Mouse (Mus musculus) limb, embryonic 13.5 days (tissue): ENCODE results near the gene Polr3gl. TPM values are rescaled to one million over a fixed set of nuclear protein-coding genes. Genes with fewer than 3 reads are reported as not detected.

ENCODE experiments used
- ATAC-seq: fragments of 200-750 bp; cut with Nextera tagmentation; 2 replicates; pipeline ENCODE4 v1.8.0; 2017; ENCODE audit warnings: low read depth, moderate number of reproducible peaks, moderate TSS enrichment; ENCODE audit not compliant: low FRiP score
- H3K27ac ChIP-seq: fragments of 300-500 bp; sonication (generic); 2 replicates; pipeline ENCODE4 v1.5.1; 2015; ENCODE audit warnings: inconsistent platforms, mild to moderate bottlenecking, moderate library complexity
- H3K27me3 ChIP-seq: fragments of 300-500 bp; sonication (generic); 2 replicates; pipeline ENCODE4 v1.6.1; 2015; ENCODE audit warnings: mild to moderate bottlenecking, inconsistent platforms
- H3K36me3 ChIP-seq: fragments of 300-500 bp; sonication (generic); 2 replicates; pipeline ENCODE4 v1.6.1; 2015; ENCODE audit warnings: inconsistent platforms, mild to moderate bottlenecking, moderate library complexity
- H3K4me1 ChIP-seq: fragments of 300-500 bp; sonication (generic); 2 replicates; pipeline ENCODE4 v1.6.1; 2015; ENCODE audit warnings: inconsistent platforms
- H3K4me2 ChIP-seq: fragments of 300-500 bp; sonication (generic); replicated peaks from 2 replicates; pipeline ENCODE4 v1.6.1; 2015; ENCODE audit warnings: inconsistent platforms, mild to moderate bottlenecking, moderate library complexity
- H3K4me3 ChIP-seq: fragments of 300-500 bp; sonication (generic); 2 replicates; pipeline ENCODE4 v1.5.1; 2015; ENCODE audit warnings: moderate library complexity, mild to moderate bottlenecking, inconsistent platforms
- H3K9ac ChIP-seq: fragments of 300-500 bp; sonication (generic); 2 replicates; pipeline ENCODE4 v1.6.1; 2015; ENCODE audit warnings: mild to moderate bottlenecking, inconsistent platforms
- H3K9me3 ChIP-seq: fragments of 300-500 bp; sonication (generic); 2 replicates; pipeline ENCODE4 v1.6.1; 2016; ENCODE audit warnings: inconsistent platforms
- WGBS: fragments of 180-500 bp; shearing (Covaris S2); methylation state at CpG from one replicate; pipeline ENCODE4 v1.1.7; 2015; 5-methylcytosine and 5-hydroxymethylcytosine counted together
- polyA plus RNA-seq: library from polyadenylated mRNA; unstranded; fragments of >200 nt; fragmentation: Nextera tagmentation; extraction: Ambion mirVana; gene quantifications from 2 replicates; pipeline ENCODE4 v1.2.1, GENCODE M21; 2015

Polr3gl gene
- polyA plus RNA-seq, 1 experiment from 2014 or later, result 48.8 TPM

- Histone ChIP-seq H3K4me3 (no peak overlapping the region), H3K4me2 (no peak overlapping the region), H3K27me3 (0 out of 2 replicates have a peak, but pooled peaks cover 4% of the 10 kb centered on the region), H3K36me3 (no peaks in the 10 kb centered on the region), H3K9me3 (no peaks in the 10 kb centered on the region), H3K27ac (no peak overlapping the region), H3K4me1 (peaks cover 6% of the 10 kb centered on the region), H3K9ac (no peak overlapping the region)
- 84% methylated on average over 7 of the region's 7 CpGs for WGBS
- no peak for ATAC-seq
Measured at GRCm38 (mm10) chr3:96548824-96549223, 45.2 kb downstream of the Polr3gl start.

DNA sequence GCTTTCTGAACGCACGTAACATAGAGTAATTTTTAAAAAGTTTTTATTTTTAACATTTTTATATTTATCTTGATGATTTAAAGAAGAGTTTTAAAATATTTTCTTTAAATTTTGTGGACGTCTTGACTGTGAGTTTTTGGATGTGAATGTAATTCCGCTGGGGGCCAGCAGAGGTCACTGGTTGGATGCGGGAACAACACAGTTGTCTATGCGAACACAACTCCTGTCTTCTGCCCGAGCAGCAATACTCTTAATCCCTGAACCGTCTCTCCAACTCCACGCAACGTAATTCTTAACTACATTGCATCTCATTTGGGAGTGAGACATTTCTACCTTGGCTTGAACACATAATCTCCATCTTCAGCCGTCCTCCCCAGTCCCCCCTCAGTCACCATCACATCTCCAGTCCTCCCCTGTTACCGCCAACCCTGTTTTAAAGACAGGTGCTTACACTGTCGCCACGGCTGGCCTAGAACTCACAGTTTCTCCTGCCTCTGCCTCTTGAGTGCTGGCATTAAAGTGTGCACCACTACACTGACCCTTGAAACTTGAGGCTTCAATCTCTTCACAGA lies 46.5 kb downstream of the Polr3gl start:
- peaks cover 6% of the 10 kb centered on the region for H3K4me1 ChIP-seq
- no peak overlapping the region for H3K27ac ChIP-seq
- WGBS, result 8% methylated on average over 14 of the region's 14 CpGs
- 0 out of 2 replicates have a peak, but pooled peaks cover 7% of the 10 kb centered on the region for H3K27me3 ChIP-seq
- no peak overlapping the region for H3K9ac ChIP-seq
- no peaks in the 10 kb centered on the region for H3K36me3 ChIP-seq
- H3K4me2 ChIP-seq, result peak overlapping the region; percentile 53
- no peak for ATAC-seq
- peak overlapping the region; percentile 24; the same call in 1 of the 2 replicates for H3K4me3 ChIP-seq
- no peaks in the 10 kb centered on the region for H3K9me3 ChIP-seq

- peak overlapping the region; percentile 19; the same call in 1 of the 2 replicates for H3K4me2 ChIP-seq
Measured at GRCm38 (mm10) chr3:96546880-96547279, 47.1 kb downstream of the Polr3gl start.

GRCm38 (mm10) chr3:96545565-96545964 lies 48.4 kb downstream of the Polr3gl start:
- H3K27me3 ChIP-seq, result 0 out of 2 replicates have a peak, but pooled peaks cover 15% of the 10 kb centered on the region
- 38% methylated on average over 1 of the region's 1 CpGs for WGBS
- no peaks in the 10 kb centered on the region for H3K9me3 ChIP-seq
- H3K4me1 ChIP-seq, result no peaks in the 10 kb centered on the region
- no peak for ATAC-seq
- no peak overlapping the region for H3K4me2 ChIP-seq
- no peak overlapping the region for H3K4me3 ChIP-seq
- no peaks in the 10 kb centered on the region for H3K36me3 ChIP-seq
- no peak overlapping the region for H3K9ac ChIP-seq
- no peak overlapping the region for H3K27ac ChIP-seq

More at GRCm38 (mm10) chr3:96546880-96547279, 47.1 kb downstream of the Polr3gl start:
- 0 out of 2 replicates have a peak, but pooled peaks cover 12% of the 10 kb centered on the region for H3K27me3 ChIP-seq
- WGBS, result 52% methylated on average over 4 of the region's 4 CpGs
- no peak for ATAC-seq
- no peak overlapping the region for H3K4me3 ChIP-seq
- H3K9me3 ChIP-seq, result no peaks in the 10 kb centered on the region
- no peak overlapping the region for H3K27ac ChIP-seq
- peaks cover 6% of the 10 kb centered on the region for H3K4me1 ChIP-seq
- no peaks in the 10 kb centered on the region for H3K36me3 ChIP-seq
- no peak overlapping the region for H3K9ac ChIP-seq

DNA sequence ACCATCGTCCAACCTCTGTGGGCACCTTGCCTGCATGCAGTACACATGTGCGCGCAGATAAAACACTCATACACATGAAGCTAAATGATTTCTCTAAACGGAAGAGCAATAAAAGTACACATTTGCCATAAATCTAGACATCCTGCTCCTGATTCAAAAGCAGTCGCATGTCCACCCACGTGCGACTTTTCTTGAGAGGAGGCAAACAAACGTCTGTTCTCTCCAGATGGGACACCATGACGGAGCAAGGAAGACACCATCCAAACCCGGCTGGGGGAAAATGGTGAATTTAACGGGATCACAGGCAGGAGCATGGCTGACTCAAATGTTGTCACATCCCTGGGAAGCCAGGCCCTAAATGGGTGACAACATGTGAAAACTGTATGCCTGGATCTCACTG lies 50.6 kb downstream of the Polr3gl start:
- Histone ChIP-seq H3K4me2 (no peak overlapping the region), H3K27me3 (0 out of 2 replicates have a peak, but pooled peaks cover 15% of the 10 kb centered on the region), H3K36me3 (no peaks in the 10 kb centered on the region), H3K4me3 (no peak overlapping the region), H3K9me3 (no peaks in the 10 kb centered on the region), H3K4me1 (peaks cover 12% of the 10 kb centered on the region), H3K27ac (no peak overlapping the region), H3K9ac (no peak overlapping the region)
- no peak for ATAC-seq
- 82% methylated on average over 11 of the region's 11 CpGs for WGBS

DNA sequence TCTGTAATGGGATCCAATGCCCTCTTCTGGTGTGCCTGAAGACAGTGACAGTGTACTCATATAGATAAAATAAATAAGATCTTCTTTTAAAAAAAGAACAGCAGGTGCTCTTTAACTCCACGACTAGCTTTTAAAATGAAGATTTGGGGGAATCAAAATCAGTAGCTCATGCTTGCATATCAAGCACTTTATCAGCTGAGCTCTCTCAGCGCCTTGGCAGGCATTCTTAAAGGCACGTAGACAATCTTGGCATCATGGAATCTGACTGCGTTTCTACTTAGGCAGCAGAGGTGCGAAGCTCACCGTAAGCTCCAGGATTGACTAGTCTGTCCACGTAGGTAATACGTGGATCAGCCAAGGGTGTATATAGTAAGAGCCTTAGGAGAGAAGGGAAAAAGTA lies 51.4 kb downstream of the Polr3gl start:
- H3K9me3 ChIP-seq, result no peaks in the 10 kb centered on the region
- H3K9ac ChIP-seq, result no peak overlapping the region
- no peak overlapping the region for H3K27ac ChIP-seq
- no peaks in the 10 kb centered on the region for H3K36me3 ChIP-seq
- no peak for ATAC-seq
- peaks cover 12% of the 10 kb centered on the region for H3K4me1 ChIP-seq
- H3K4me3 ChIP-seq, result no peak overlapping the region
- H3K27me3 ChIP-seq, result 0 out of 2 replicates have a peak, but pooled peaks cover 15% of the 10 kb centered on the region
- H3K4me2 ChIP-seq, result no peak overlapping the region
- WGBS, result 82% methylated on average over 8 of the region's 8 CpGs

- Histone ChIP-seq H3K4me2 (no peak overlapping the region), H3K9me3 (no peaks in the 10 kb centered on the region), H3K9ac (no peak overlapping the region), H3K27me3 (0 out of 2 replicates have a peak, but pooled peaks cover 15% of the 10 kb centered on the region), H3K4me3 (no peak overlapping the region), H3K36me3 (no peaks in the 10 kb centered on the region), H3K4me1 (peaks cover 12% of the 10 kb centered on the region), H3K27ac (no peak overlapping the region)
- ATAC-seq, result no peak
- WGBS, result 22% methylated on average over 14 of the region's 14 CpGs
Measured at GRCm38 (mm10) chr3:96541328-96542078, 52.5 kb downstream of the Polr3gl start.

DNA sequence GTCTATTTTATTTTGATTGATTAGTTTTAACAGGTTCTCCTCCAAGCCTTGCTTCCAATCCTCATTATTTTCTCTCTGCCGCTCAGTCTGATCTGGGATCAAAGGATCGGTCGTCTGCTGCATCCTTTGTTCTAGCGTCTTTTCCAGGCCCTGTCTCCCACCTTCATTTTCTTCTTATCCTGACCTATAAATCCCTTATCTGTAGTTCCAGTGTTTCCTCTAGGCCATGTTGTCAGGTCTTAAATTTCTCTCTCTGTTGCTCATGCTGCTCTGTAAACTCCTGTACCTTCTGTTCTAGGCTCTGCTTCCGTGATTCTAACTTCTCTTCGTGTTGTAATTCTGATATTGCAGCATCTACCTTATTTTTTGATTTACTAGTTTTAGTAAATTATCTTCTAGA lies 53.2 kb downstream of the Polr3gl start:
- Histone ChIP-seq H3K4me1 (peaks cover 12% of the 10 kb centered on the region), H3K4me2 (no peak overlapping the region), H3K4me3 (no peak overlapping the region), H3K36me3 (no peaks in the 10 kb centered on the region), H3K27me3 (0 out of 2 replicates have a peak, but pooled peaks cover 15% of the 10 kb centered on the region), H3K27ac (no peak overlapping the region), H3K9me3 (no peaks in the 10 kb centered on the region), H3K9ac (no peak overlapping the region)
- WGBS, result 35% methylated on average over 6 of the region's 6 CpGs
- no peak for ATAC-seq

- no peaks in the 10 kb centered on the region for H3K9me3 ChIP-seq
- H3K27me3 ChIP-seq, result 0 out of 2 replicates have a peak, but pooled peaks cover 15% of the 10 kb centered on the region
- ATAC-seq, result no peak
- H3K4me3 ChIP-seq, result no peak overlapping the region
- H3K4me2 ChIP-seq, result no peak overlapping the region
- peaks cover 12% of the 10 kb centered on the region for H3K4me1 ChIP-seq
- H3K9ac ChIP-seq, result no peak overlapping the region
- WGBS, result 24% methylated on average over 2 of the region's 2 CpGs
- no peak overlapping the region for H3K27ac ChIP-seq
- H3K36me3 ChIP-seq, result no peaks in the 10 kb centered on the region
Measured at GRCm38 (mm10) chr3:96539316-96539715, 54.7 kb downstream of the Polr3gl start.

GRCm38 (mm10) chr3:96534300-96534699 lies 59.7 kb downstream of the Polr3gl start:
- ATAC-seq, result no peak
- peaks cover 5% of the 10 kb centered on the region for H3K4me1 ChIP-seq
- WGBS, result 51% methylated on average over 2 of the region's 2 CpGs
- H3K9me3 ChIP-seq, result no peaks in the 10 kb centered on the region
- no peaks in the 10 kb centered on the region for H3K36me3 ChIP-seq
- peaks cover 8% of the 10 kb centered on the region; the same call in 1 of the 2 replicates for H3K27me3 ChIP-seq
- no peak overlapping the region for H3K4me3 ChIP-seq
- H3K4me2 ChIP-seq, result no peak overlapping the region
- H3K27ac ChIP-seq, result no peak overlapping the region
- no peak overlapping the region for H3K9ac ChIP-seq

DNA sequence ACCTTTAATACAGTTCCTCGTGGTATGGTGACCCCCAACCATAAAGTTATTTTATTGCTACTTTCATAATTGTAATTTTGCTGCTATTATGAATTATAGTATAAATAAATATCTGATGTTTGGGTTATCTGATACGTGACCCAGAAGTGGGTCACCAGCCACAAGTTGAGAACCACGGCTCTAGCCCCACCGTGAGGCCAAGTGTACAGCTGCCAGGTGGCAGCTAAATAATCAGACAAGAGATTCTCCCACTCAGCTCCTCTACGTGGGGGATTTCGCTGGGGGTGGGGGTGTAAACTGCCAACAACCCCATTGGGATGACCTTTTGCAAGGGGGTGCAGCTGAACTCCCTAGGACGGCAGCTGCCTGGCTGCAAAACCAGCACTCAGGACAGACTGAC lies 61.9 kb downstream of the Polr3gl start:
- no peaks in the 10 kb centered on the region for H3K9me3 ChIP-seq
- H3K4me1 ChIP-seq, result peaks cover 6% of the 10 kb centered on the region
- no peak overlapping the region for H3K9ac ChIP-seq
- no peak overlapping the region for H3K4me3 ChIP-seq
- ATAC-seq, result no peak
- H3K36me3 ChIP-seq, result no peaks in the 10 kb centered on the region
- no peak overlapping the region for H3K27ac ChIP-seq
- WGBS, result 60% methylated on average over 7 of the region's 7 CpGs
- no peak overlapping the region for H3K4me2 ChIP-seq
- H3K27me3 ChIP-seq, result peaks cover 30% of the 10 kb centered on the region

GRCm38 (mm10) chr3:96528506-96528905 lies 65.5 kb downstream of the Polr3gl start:
- H3K27ac ChIP-seq, result no peak overlapping the region
- H3K4me2 ChIP-seq, result no peak overlapping the region
- peaks cover 59% of the 10 kb centered on the region for H3K27me3 ChIP-seq
- ATAC-seq, result no peak
- 53% methylated on average over 9 of the region's 9 CpGs for WGBS
- no peaks in the 10 kb centered on the region for H3K36me3 ChIP-seq
- peaks cover 10% of the 10 kb centered on the region for H3K4me1 ChIP-seq
- no peak overlapping the region for H3K4me3 ChIP-seq
- no peaks in the 10 kb centered on the region for H3K9me3 ChIP-seq
- no peak overlapping the region for H3K9ac ChIP-seq
